Mouse (Mus musculus) liver (tissue): ENCODE measurements around the gene Fstl1.

Source experiments
- DNase-seq: peaks from one replicate; pipeline ENCODE4 v3.0.0-alpha.2; 2020; ENCODE audit warnings: mixed read lengths

Fstl1 gene

GRCm38 (mm10) chr16:37776860-37777651, at the start of gene Fstl1:
Fstl1 (plus strand) TSS chr16:37776873.
- peak; percentile 61 for DNase-seq

DNA sequence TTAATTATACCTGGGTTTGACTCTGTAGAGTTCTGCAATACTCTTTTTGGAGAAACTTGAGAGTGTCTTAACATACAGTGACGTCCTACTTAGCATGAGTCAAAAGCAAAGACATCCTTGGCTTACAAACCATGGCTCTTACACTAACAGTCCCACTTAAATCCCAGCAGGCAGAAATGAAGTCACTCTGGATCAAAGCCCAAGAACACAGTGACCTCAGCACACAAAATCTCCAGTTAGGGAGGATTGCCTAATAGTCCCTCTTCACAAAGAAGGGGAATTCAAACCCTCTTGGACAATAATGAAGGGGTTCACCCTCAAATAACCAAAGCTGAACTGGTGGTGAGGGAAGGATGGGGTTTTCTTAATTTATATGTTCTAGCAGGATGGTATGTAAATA, 48.0 kb upstream of the Fstl1 start:
- DNase-seq = no peak

DNA sequence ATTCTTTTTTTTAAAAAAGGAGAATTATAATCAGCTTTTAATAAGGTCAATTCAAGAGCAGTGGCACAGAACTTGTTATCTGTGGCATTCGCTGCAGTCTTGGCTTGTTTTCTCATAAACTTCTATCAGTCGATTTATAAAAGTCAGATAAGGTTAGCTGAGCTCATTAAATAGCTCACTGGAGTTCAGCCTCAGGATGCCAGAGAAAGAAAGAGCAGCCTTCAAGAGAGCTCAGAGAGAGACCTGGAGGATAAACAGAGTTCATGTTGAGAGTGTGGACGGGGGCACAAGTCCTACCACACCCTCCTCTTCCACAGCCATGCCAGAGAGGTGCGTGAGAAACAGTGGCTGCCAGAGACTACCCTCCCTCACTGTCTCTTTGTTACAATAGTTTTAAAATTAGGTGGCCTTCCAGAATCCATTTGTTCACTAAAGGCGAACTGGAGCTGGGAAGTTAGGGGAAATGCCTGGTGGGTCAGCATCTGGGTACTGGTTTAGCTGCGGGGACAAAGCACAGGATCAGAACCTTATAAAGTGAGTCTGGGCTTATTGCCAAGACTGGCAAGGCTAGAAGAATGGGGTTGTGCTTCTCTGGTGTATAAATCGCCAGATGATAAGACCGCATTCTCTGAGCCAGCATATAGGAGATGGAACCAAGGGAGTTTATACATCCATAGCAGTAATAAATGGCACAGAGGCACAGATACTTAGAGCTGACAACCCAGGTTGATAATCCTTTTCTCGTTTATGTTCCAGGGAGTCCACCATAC, 47.1 kb upstream of the Fstl1 start:
- no peak for DNase-seq

DNA sequence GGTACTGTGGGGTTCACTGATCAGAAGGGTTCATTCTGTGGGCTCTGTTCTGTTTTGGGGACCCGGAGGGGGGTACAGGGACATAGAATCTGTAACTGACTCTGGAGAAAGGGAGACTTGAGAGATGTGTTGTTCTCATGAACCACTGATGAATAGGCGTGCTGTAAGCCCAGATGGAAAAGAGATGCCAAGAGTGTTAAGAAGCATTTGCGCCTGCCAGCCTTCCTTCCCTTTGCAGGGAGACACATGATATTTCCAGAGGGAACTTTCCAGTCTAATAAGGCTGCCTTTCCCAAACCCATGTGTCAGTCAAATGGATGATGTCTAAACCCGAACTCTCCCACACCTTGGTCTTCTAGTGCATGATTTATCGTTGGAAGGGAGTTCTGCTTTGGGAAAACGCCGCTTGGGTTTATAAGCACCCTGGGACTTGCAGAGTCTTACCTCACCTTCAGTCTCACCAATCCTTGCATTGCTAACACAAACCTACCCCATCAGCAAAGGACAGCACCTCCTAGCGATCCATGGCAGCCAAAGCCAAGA, 46.3 kb upstream of the Fstl1 start:
- no peak for DNase-seq

- DNase-seq = no peak
These were observed 45.2 kb upstream of the Fstl1 start for GRCm38 (mm10) chr16:37731431-37731830.

- DNase-seq = no peak
These were observed 44.5 kb upstream of the Fstl1 start for GRCm38 (mm10) chr16:37732023-37732761.

DNA sequence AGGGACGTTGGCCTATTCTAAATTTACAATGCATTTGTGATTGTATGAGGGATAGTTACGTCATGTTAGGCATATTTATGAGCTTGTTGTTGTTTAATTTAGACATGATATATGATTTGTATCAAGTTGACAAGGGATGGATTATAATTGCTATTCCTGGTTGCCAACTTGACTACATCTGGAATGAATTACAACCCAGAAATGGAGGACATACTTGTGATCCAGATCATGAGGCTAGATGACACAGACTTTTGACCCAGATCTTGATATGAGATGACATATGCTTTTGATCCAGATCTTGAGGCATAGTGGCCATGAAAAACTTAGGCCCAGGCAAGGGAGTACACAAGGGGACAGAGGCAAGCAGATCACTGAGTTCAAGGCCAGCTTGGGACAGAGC, 36.6 kb upstream of the Fstl1 start:
- DNase-seq = no peak

DNA sequence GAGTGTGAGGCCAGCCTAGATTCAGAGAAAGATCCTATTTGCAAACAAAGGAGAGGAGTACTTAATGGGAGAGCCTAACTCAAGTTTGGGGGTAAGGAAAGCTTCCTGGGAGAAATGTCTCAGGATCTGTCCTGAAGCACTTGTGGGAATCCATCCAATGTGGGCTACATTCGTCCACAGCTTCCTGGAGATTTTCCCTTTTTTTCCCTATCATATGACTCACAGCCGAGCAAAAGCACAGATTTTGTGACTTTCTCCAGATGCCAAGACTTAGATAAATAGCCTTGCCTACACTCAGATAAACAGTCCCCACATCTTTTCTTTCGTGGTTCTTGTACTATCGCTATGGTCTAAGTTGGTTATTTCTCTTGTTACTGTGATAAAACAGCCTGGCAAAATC, 34.4 kb upstream of the Fstl1 start:
- DNase-seq = no peak

DNA sequence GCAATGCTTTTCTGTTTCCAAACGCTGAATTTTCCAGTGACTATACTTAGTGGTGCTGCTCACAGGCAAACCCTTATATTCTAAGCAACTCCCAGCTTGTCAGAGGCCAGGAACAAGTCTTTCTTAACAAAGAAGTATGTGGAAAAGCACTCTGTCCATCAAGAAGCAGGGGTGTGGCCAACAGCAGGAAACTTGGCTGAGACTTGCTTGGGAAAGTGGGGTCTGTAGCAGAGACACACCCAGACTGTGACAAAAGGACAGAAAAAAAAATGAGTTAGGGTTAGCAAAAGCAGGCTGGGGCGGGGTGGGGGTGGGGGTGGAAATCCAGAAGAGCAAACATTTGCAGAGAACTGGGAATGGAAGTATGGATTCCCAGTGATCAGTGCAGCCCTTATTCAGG, 23.8 kb upstream of the Fstl1 start:
- DNase-seq = no peak

GRCm38 (mm10) chr16:37753809-37754208, 22.9 kb upstream of the Fstl1 start:
- DNase-seq = peak; percentile 22

GRCm38 (mm10) chr16:37754483-37754882, 22.2 kb upstream of the Fstl1 start:
- no peak for DNase-seq

DNA sequence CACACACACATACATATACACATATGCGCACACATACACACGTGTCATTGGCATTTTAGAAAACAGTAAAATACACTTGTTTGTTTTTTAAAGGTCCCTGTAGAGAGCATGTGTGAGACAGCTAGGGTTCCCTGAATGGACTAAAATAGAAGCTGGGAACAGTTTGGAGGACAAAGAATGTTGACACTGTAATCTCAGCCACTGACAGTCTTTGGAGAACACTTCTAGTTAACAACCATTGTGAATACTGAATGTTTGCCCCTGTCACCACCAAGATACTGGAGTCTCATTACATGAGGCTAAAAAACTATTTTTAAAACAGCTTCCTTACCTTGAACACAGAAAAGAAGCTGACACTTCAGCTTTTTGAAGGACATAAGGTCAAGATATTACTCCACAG, 19.4 kb upstream of the Fstl1 start:
- DNase-seq = no peak

DNA sequence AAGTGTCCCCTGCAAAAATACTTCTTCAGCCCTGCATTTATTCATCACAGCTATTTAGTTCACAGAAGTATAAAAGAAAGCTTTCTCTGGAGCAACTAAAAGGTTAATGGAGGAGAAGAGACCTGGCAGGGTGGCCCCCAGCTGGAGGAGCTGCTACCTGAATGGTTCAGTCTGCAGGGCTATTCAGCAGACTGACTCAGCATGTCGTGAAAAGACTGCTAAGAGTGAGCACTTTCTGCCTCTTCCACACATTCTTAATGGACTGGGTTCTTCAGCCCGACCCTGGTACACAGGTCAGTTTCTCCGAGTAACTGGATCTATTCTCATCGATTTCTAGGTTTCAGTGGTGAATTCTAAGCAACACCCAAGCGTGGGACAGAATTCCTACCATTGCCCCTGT, 12.9 kb upstream of the Fstl1 start:
- DNase-seq = no peak

GRCm38 (mm10) chr16:37776166-37776859, 360 bp upstream of the Fstl1 start:
- DNase-seq = no peak

DNA sequence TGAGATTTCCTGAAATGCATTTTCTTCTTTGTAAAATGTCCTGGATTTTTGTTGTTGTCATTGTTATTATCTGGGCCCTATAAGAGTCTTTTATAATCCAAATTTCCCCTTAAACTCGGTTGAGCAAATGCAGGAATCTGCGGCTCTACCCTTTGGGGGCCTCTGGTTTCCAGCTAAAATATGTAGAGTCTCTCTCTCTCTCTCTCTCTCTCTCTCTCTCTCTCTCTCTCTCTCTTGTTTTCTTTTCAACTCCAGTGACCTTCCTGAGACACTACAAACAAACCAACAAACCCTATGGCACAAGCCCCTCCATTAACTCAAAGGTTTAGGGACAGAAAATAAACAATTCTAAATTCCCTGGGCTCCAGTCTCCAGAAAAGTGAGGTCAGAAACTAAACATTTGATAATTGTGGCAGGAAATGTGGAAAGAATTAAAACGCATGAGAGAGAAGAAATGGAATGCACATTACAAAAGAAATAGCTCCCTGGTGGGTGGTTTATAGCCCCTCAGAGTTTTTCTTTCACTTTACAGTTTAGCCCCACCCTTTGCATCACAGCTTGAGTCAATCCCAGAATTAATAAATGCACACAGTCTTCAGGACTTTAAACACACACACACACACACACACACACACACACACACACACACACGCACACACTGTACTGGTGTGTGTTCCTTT, 1.3 kb downstream of the Fstl1 start:
- no peak for DNase-seq

DNA sequence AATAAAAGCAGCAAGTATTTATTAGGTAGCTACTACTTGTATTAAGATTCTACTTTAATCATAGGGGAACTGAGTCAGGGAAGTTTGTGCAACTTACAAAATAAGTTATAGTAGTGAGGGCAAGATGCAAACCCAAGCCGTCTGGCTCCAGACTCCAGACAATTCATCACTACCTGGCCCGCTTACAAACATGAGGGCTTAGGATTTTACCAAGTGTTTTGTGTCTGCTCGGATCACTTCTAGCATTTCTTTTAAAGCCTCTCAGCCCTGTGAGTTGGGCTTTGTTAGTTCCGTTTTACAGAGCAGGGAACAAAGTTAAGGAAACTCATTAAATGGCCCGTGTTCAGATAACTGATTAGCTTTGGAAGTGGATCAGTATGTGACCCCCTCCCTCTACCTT, 1.9 kb downstream of the Fstl1 start:
- DNase-seq = no peak

DNA sequence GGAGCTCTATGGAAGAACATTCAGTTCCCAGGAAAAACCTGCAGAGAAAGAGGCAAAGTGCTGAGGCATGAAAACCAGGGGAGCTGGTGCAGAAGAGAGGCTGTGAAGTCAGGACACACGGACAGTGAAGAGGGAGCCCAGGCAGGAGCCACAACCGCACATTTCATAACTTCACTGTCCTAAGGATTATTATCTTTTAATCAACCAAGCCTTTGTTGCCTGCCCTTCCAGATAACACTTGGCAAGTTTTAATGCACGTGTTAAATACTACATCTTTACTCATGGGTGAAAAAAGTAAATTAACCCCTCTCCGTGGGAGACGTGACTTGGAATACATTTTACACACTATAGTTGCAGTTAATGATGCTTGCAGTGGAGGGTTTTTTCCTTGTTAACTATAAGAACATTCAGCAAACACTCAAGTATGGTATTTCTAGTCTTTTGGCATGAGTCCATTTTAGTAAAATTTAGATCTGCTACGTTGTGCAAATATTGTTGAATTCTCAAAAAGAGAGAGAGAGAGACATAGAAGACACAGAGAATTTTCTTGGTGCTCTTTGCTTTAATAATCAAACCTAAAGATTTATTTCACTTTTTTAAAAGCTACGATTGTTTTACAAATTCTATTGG, 3.1 kb downstream of the Fstl1 start:
- DNase-seq = no peak

DNA sequence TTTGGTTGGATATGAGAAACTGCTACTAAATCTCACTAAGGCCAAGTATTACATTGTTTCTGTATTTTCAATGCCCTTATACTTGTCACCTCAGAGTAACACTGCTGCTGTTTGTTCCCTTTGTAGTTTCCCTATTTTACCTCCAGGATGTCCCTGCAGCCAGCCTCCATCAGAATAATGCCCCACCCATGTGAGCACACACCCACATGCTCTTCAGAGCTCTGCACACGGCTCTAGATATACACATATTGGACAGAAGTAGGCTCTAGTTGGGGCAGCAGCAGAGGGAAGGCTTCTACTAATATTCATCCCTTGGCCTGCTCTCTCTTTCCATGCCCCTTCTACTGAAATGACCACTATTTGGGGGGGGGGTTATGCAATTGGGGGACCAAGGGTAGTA, 3.7 kb downstream of the Fstl1 start:
- no peak for DNase-seq

DNA sequence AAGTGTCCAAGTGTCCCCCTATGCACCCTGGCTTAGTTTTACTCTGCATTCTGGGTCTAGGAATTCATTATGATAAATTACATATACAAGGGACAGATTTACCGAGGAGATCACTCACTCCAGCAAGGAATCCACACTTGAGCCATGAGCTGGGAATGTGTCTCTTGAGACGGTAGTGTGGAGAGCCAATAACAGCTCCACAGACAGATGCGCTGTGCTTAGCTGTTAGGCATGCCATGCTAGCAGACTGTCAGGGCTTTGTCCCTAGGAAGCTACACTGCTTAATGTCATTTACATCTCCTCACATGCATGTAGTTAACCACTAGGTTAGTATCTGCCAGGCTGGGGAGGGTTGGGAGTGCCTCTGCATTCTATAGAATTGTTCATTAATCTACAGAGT, 4.2 kb downstream of the Fstl1 start:
- DNase-seq = no peak

DNA sequence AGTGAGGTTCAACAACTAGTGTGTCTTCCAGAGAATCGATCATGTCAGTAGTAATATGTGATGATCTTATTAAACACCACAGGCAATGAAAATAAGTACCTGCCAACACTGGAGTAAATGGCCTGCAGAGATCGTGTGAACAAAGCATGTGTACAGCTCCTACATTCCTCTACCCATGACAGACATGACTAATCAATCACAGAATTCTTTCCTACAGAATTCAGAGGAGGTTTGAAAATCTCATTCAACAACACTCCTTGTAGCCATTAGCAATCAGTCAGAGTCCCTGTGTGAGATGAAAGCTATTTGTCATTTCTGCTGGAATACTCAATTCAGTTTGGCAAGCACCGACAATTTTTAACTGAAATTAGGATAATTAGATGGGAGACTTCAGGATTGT, 7.9 kb downstream of the Fstl1 start:
- DNase-seq = no peak

DNA sequence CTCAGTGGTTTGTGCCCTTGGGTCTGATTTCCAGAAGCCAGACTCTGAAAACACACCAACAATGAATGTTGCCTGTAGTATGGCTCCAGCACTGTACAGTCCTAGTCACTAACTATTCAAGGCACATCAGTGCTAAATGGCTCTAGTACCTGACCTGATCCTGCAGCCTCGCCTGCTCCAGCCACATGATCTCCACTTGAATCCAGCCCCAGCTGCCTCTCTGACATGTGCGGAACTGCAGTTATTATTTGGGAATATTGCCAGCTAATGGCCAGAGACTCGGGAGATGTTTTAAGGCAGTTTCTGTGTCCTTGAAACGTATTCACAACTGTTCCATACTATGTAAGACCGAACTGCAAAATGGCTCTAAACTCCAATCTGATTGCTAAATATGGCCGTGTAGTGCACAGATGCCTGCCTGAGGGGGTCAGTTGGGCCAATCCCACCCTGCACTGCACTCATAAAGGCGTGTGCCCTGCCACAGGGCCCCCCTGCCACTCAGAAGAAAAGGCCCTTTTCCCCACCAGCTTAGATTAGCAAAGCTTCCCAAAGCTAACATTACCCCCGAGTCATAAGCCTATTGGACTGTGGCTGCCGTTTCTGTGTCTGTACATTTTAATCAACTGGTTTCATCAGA, 11.0 kb downstream of the Fstl1 start:
- no peak for DNase-seq
